Mouse (Mus musculus) kidney, adult 2 months (tissue): ENCODE data around the gene 2210010C04Rik. TPM values are rescaled to one million over a fixed set of nuclear protein-coding genes. Genes with fewer than 3 reads are reported as not detected.

Experiments used
- DNase-seq: peaks from one replicate; pipeline ENCODE4 v3.0.0; 2021
- H3K27ac ChIP-seq: fragments of 200-500 bp; 2 replicates; pipeline ENCODE4 v1.5.1; 2012; ENCODE audit warnings: low read depth, low read length, control low read depth, inconsistent platforms; ENCODE audit not compliant: insufficient read depth
- H3K27me3 ChIP-seq: fragments of 200-500 bp; replicated peaks from 2 replicates; pipeline ENCODE4 v1.6.1; 2012; ENCODE audit warnings: mild to moderate bottlenecking, moderate library complexity, low read length, inconsistent platforms; ENCODE audit not compliant: control insufficient read depth, insufficient read depth
- H3K36me3 ChIP-seq: fragments of 200-500 bp; 2 replicates; pipeline ENCODE4 v1.6.1; 2012; ENCODE audit warnings: mild to moderate bottlenecking, moderate library complexity, low read length, inconsistent platforms; ENCODE audit not compliant: control insufficient read depth, insufficient read depth
- H3K4me1 ChIP-seq: fragments of 200-500 bp; 2 replicates; pipeline ENCODE4 v1.6.1; 2011; ENCODE audit warnings: low read length; ENCODE audit not compliant: control insufficient read depth, insufficient read depth
- H3K4me3 ChIP-seq: fragments of 200-500 bp; 2 replicates; pipeline ENCODE4 v1.5.1; 2011; ENCODE audit warnings: mild to moderate bottlenecking, low read depth, low read length, control low read depth; ENCODE audit not compliant: insufficient read depth
- CTCF ChIP-seq: fragments of 200-500 bp; conservative IDR thresholded peaks from 2 replicates; pipeline ENCODE4 v1.5.1; 2011; ENCODE audit warnings: low read depth, mild to moderate bottlenecking, control low read depth, low read length, moderate library complexity, mixed read lengths; ENCODE audit not compliant: insufficient read depth, insufficient read length
- POLR2A ChIP-seq: fragments of 200-500 bp; IDR thresholded peaks from one replicate; pipeline ENCODE4 v1.6.1; 2011; ENCODE audit warnings: low read depth, low read length, control low read depth
- WGBS: fragments of 180-500 bp; shearing (Covaris S2); methylation state at CpG from one replicate; pipeline ENCODE4 v1.1.7; 2018; 5-methylcytosine and 5-hydroxymethylcytosine counted together
- polyA plus RNA-seq: library from polyadenylated mRNA; depleted of rRNA; stranded (reverse); fragments of >200 nt; gene quantifications from 2 replicates; pipeline ENCODE4 v1.2.3, GENCODE M21; 2012

The 2210010C04Rik gene
- polyA plus RNA-seq, 1 experiment: 0.05 TPM

DNA sequence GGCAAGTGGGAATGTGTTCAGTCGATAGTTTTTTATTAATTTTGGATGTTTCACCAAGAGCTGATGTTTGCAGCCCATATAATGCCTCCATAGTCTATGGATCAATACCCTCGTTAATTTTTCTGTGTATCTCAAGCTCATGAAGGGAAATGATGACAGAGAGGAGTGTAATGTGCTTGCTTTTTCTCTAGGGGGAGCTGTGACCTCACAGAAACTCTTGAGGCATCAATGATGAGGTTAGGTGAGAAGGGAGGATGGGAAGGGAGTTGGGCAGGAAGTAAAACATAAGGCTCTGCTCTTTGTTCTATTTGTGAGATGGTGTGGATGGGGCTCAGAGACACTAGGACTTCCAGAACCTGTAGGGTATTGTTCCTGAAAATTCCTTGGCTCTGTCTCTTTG lies 11.2 kb upstream of the 2210010C04Rik start:
- Histone ChIP-seq H3K4me3 (no peak overlapping the region), H3K27me3 (no peaks in the 10 kb centered on the region), H3K4me1 (no peaks in the 10 kb centered on the region), H3K27ac (no peak overlapping the region), H3K36me3 (no peaks in the 10 kb centered on the region)
- no peak for TF ChIP-seq POLR2A
- TF ChIP-seq CTCF: no peak; the same call in 1 of the 2 replicates
- WGBS: 56% methylated on average over 2 of the region's 2 CpGs
- DNase-seq: no peak

DNA sequence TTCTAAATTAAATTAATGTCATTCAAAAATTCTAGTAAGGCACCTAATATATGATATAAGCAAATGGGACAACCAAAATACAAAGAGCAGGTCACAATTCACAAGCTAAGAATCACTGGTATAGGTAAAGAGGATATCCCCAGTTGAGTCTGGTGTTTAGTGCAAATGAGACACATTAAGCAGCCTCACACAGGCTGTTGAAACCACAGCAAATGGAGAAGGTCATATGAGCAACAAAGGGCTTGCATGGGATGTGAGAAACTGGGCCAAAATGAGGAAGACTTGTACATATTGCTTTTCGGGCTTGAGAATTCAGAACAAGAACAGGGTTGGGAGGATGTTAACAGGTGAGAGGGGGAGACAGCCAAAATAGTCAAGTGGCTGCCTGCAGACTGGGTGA lies 9.4 kb upstream of the 2210010C04Rik start:
- H3K36me3 ChIP-seq: no peaks in the 10 kb centered on the region
- H3K4me3 ChIP-seq: no peak overlapping the region
- no peak for TF ChIP-seq POLR2A
- no peak for TF ChIP-seq CTCF
- H3K27ac ChIP-seq: no peak overlapping the region
- no peaks in the 10 kb centered on the region for H3K4me1 ChIP-seq
- DNase-seq: no peak
- 77% methylated on average over 1 of the region's 1 CpGs for WGBS
- no peaks in the 10 kb centered on the region for H3K27me3 ChIP-seq

DNA sequence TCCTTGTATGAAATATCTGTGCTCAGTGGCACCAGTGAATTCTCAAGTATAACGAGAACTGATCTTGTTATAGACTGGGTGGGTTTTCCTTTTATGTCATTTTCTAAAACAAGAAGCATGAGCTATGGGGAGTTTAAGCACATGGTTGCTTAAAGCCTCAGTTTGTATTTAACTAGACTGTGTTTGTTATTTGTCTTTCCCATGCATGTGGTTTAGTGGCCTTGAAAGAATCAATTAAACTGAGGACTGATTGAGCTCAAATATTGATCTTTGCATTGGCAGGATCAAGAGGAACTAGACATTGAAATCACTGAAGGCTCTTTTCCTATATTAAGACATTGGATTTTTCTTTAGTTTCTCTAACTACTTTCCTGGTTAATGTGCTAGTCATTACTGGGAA lies 9.0 kb upstream of the 2210010C04Rik start:
- H3K4me3 ChIP-seq: no peak overlapping the region
- H3K27me3 ChIP-seq: no peaks in the 10 kb centered on the region
- DNase-seq: no peak
- H3K4me1 ChIP-seq: no peaks in the 10 kb centered on the region
- no peak overlapping the region for H3K27ac ChIP-seq
- WGBS: 67% methylated on average over 1 of the region's 1 CpGs
- H3K36me3 ChIP-seq: no peaks in the 10 kb centered on the region
- no peak for TF ChIP-seq POLR2A
- TF ChIP-seq CTCF: no peak

DNA sequence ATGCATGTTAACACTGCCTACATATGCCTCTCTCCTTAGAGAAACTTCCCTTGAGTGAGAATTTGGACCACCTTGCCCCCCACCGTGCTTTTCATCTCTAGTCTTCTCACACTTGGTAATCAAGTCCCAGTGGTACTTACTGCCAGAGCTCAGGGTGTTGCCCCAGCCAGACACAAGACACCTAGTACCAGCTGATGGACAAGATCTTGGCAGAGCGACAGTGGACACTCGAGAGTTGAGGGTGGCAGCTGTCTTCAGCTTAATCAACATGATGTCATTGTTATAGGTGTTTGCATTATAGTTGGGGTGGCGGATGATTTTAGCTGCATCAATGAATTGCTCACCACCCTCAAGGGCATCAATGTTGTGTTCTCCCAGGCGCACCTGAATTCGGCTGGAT lies 2.5 kb downstream of the 2210010C04Rik start:
- WGBS: 83% methylated on average over 6 of the region's 6 CpGs
- no peak overlapping the region for H3K27ac ChIP-seq

DNA sequence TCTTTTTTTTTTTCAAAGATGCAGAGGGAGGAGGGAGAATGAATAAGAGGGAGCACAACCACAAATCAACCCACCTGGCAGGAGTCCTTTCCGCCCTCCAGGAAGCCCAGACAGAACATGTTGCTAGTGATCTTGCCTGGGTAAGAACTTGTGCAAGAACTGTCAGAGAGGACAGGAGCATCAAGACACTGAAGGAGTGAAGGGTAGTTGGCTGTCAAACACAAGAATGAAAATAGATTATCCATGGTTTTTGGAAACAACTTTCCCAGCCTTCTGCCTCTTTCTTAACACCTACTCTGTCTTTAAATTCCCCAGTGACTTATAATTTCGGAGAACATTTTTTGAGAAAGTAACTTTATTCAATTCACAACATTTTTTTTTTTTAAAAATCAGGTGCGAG lies 3.1 kb downstream of the 2210010C04Rik start:
- WGBS: 83% methylated on average over 3 of the region's 3 CpGs
- TF ChIP-seq CTCF (no peak), POLR2A (no peak)
- H3K36me3 ChIP-seq: no peaks in the 10 kb centered on the region

More for the DNA sequence above, 2.5 kb downstream of the 2210010C04Rik start:
- TF ChIP-seq CTCF: no peak
- no peak for TF ChIP-seq POLR2A
- H3K4me1 ChIP-seq: no peaks in the 10 kb centered on the region
- H3K36me3 ChIP-seq: no peaks in the 10 kb centered on the region
- H3K4me3 ChIP-seq: no peak overlapping the region
- H3K27me3 ChIP-seq: no peaks in the 10 kb centered on the region
- DNase-seq: no peak

DNA sequence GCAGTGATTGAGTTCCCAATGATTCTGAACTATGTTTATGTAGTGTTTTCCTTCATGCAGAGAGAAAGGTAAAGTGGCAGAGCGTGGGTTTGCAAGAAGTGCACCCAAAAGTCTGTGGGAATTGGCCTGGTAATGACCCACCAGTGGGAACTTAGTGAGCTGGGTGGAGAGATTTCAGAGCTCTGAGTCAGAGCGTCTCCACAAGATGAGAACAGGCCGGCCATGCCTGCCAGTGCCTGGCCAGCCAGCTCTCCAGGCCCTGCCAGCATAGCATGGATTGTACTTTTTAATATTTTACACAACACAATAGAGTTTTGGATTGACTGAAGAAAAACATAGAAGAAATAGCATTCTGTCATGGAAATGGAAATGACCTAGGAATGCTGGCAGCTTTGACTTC lies 4.5 kb downstream of the 2210010C04Rik start:
- TF ChIP-seq POLR2A (no peak), CTCF (no peak)
- no peak overlapping the region for H3K27ac ChIP-seq
- H3K27me3 ChIP-seq: no peaks in the 10 kb centered on the region
- H3K4me1 ChIP-seq: 0 out of 2 replicates have a peak, but pooled peaks cover 3% of the 10 kb centered on the region
- no peaks in the 10 kb centered on the region for H3K36me3 ChIP-seq
- no peak overlapping the region for H3K4me3 ChIP-seq
- WGBS: 86% methylated on average over 3 of the region's 3 CpGs
- no peak for DNase-seq

More for the DNA sequence above, 3.1 kb downstream of the 2210010C04Rik start:
- no peak for DNase-seq
- H3K27me3 ChIP-seq: no peaks in the 10 kb centered on the region
- H3K4me1 ChIP-seq: 0 out of 2 replicates have a peak, but pooled peaks cover under 1% of the 10 kb centered on the region
- H3K4me3 ChIP-seq: no peak overlapping the region
- no peak overlapping the region for H3K27ac ChIP-seq

DNA sequence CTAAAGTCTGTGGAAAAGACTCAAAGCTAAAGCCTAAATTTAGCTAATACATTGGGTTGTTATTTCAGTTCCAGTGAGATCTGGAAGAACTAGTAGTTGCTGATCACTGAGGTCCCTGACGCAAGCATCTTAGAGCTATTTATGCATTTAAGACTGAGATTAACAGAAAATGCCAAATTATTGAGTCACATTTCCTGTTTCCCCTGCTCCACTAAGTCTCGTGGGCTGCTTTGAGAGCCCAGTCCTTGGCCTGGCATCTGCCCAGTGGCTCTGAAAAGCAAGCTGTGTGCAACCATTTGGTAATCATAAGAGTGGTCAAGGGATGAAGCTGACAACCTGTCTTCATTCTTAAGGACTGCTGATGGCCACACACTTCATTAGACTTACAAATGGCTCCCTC lies 8.3 kb downstream of the 2210010C04Rik start:
- H3K36me3 ChIP-seq: no peaks in the 10 kb centered on the region
- TF ChIP-seq POLR2A (no peak), CTCF (no peak)
- H3K27ac ChIP-seq: no peak overlapping the region
- no peaks in the 10 kb centered on the region for H3K27me3 ChIP-seq
- H3K4me3 ChIP-seq: no peak overlapping the region
- WGBS: 38% methylated on average over 2 of the region's 2 CpGs
- H3K4me1 ChIP-seq: 0 out of 2 replicates have a peak, but pooled peaks cover 3% of the 10 kb centered on the region
- DNase-seq: peak; percentile 4
